Mouse (Mus musculus): ENCODE measurements at regions not wholly inside any gene's neighbourhood (a gene's known extent, or its start where the extent isn't known, plus 50 kb on each side); places are given as distances from the start of the nearest gene placed in this dataset.

DNA sequence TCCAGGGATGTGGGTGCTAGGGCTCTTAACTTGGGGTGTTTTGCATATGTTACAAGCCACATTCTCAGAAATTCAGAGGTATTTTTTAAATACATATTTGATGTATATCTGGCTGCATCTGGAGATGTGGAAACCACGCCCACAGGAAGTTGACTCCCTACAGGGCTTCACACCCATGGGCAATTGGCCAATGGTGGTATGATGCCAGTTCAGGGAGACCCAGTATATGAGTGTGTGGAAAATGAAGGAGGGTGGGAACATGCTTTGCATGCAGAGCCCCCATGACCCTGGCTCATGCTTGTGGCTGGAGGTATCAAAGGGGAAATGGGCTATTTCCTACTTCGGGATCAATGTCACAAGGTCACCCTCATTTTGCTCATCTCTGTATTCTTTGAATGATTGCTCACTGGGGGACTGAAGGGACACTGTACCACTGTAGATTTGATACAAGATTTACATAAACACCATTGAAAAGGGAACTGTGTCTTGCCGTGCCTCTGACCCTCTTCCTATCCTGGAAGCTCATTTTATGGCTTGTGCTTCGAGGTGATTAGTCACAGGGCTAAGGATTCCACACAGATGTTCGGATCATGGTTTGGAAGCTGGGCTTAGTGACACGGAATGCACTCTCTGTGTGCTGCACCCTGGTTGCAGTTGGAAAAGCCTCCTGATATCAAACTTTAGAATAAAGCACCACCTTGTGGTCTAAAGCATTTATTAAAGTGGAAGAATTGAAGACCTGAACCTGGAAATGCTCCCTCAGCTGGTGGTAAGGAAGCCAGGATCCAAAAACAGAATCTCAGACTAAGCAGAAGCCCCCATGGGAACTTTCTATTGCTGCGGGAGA is 56.8 kb upstream of the Edn1 start:
- DNase-seq (ENCODE audit: low spot score) = peak; percentile 76

DNA sequence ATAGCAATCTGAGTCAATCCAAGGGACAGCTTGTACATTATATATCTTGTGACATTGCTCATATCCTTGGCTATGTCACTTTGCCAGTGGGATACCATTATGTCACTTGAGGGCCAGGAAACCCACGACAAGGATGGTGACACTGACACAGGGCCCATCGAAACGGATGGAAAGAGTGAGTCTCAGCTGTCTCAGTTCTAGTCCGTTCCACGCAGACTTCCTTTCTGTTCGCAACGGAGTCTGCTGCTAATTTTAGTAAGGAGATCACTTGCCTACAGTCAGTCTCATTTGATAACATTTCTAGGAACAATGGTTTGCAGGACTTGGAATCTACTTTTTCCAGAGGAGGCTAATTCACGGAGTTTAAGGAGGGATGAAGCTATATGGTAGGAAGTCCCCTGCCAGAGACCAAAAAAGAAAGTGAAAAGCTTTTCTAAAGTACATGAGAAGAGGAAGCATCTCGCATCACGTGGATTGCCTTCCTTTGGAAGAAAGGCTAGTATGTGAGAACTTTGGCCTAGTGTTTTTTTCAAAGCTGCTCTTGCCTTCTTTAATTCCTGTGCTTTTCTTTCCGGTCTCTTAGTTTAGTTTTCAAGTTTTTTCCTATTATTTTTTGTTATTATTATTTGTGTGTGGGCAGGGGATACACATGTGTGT is 55.4 kb upstream of the Edn1 start:
- DNase-seq (ENCODE audit: low spot score) = no peak

Measured in lung, postnatal 25 days (tissue).